Mouse (Mus musculus) small intestine, adult 2 months (tissue): Measurements from ENCODE around the gene Plekha8.

ENCODE experiments used
- CTCF ChIP-seq: fragments of 200-500 bp; IDR thresholded peaks from 2 replicates; pipeline ENCODE4 v1.5.1; 2012; ENCODE audit warnings: low read depth, mild to moderate bottlenecking, control low read depth, inconsistent platforms, low read length, moderate library complexity, mixed read lengths; ENCODE audit not compliant: insufficient replicate concordance, insufficient read length; ENCODE audit errors: extremely low read depth
- POLR2A ChIP-seq: fragments of 200-500 bp; IDR thresholded peaks from 2 replicates; pipeline ENCODE4 v1.6.1; 2012; ENCODE audit warnings: low read depth, mild to moderate bottlenecking, control low read depth, inconsistent platforms, low read length, moderate library complexity

GRCm38 (mm10) chr6:54606241-54606640 is 11.3 kb downstream of the Plekha8 start:
- TF ChIP-seq CTCF, result no peak
- TF ChIP-seq POLR2A, result no peak
